Mouse (Mus musculus) retina, postnatal 7 days (tissue): ENCODE data around the gene Gm20498.
"Not testable (repeated sequence)": the region's sequence is repeated elsewhere in the genome, so short reads cannot be mapped to it uniquely, and the experiment has no call there.

Experiments
- DNase-seq: peaks from one replicate; pipeline ENCODE4 v3.0.0-alpha.2; 2012; ENCODE audit warnings: low read depth, low spot score

The Gm20498 gene

GRCm38 (mm10) chr12:81532316-81533028 lies at the start of gene Gm20498, which contains the start of gene Synj2bp:
Gene Gm20498 (minus strand): TSS chr12:81532905.
Gene Synj2bp (minus strand): TSS chr12:81532911.
- peak; percentile 61 for DNase-seq

GRCm38 (mm10) chr12:81568374-81568773 lies 35.7 kb upstream of the Gm20498 start, which contains the start of gene Adam21:
Gene Adam21 (minus strand): TSS chr12:81568474.
- no peak for DNase-seq

- DNase-seq, result no peak
Measured at GRCm38 (mm10) chr12:81567931-81568330, 35.2 kb upstream of the Gm20498 start.

GRCm38 (mm10) chr12:81564173-81564572 lies 31.5 kb upstream of the Gm20498 start:
- no peak for DNase-seq

GRCm38 (mm10) chr12:81549286-81549685 lies 16.6 kb upstream of the Gm20498 start:
- DNase-seq, result no peak

- DNase-seq, result no peak
Measured at GRCm38 (mm10) chr12:81547163-81547562, 14.5 kb upstream of the Gm20498 start.

- DNase-seq, result no peak
Measured at GRCm38 (mm10) chr12:81533029-81533419, 319 bp upstream of the Gm20498 start.

- not testable (repeated sequence) for DNase-seq
Measured at GRCm38 (mm10) chr12:81530587-81530986, 2.1 kb downstream of the Gm20498 start.

GRCm38 (mm10) chr12:81496906-81497305 lies 35.8 kb downstream of the Gm20498 start:
- DNase-seq, result not testable (repeated sequence)

- DNase-seq, result no peak
Measured at GRCm38 (mm10) chr12:81490491-81490890, 42.2 kb downstream of the Gm20498 start.

GRCm38 (mm10) chr12:81485311-81485710 lies 47.4 kb downstream of the Gm20498 start:
- no peak for DNase-seq

- DNase-seq, result peak; percentile 69
Measured at GRCm38 (mm10) chr12:81484727-81485191, 47.9 kb downstream of the Gm20498 start, which contains the start of gene Cox16. Gene Cox16 (minus strand): TSS chr12:81485127.

GRCm38 (mm10) chr12:81484212-81484611 lies 48.5 kb downstream of the Gm20498 start:
- DNase-seq, result no peak

- no peak for DNase-seq
Measured at GRCm38 (mm10) chr12:81483656-81484055, 49.0 kb downstream of the Gm20498 start.

- DNase-seq, result not testable (repeated sequence)
Measured at GRCm38 (mm10) chr12:81459051-81459450, 73.7 kb downstream of the Gm20498 start.

- not testable (repeated sequence) for DNase-seq
Measured at GRCm38 (mm10) chr12:81438985-81439384, 93.7 kb downstream of the Gm20498 start.

- DNase-seq, result not testable (repeated sequence)
Measured at GRCm38 (mm10) chr12:81434778-81435177, 97.9 kb downstream of the Gm20498 start.

GRCm38 (mm10) chr12:81421846-81422245 lies 110.9 kb downstream of the Gm20498 start, which contains the start of gene Adam4:
Gene Adam4 (minus strand): TSS chr12:81421946.
- DNase-seq, result no peak

GRCm38 (mm10) chr12:81413211-81413610 lies 119.5 kb downstream of the Gm20498 start:
- DNase-seq, result no peak

- no peak for DNase-seq
Measured at GRCm38 (mm10) chr12:81408966-81409365, 123.7 kb downstream of the Gm20498 start.

GRCm38 (mm10) chr12:81402187-81402586 lies 130.5 kb downstream of the Gm20498 start:
- DNase-seq, result peak; percentile 56

- DNase-seq, result not testable (repeated sequence)
Measured at GRCm38 (mm10) chr12:81379364-81379763, 153.3 kb downstream of the Gm20498 start, which contains the start of gene Gm4787. Gene Gm4787 (minus strand): TSS chr12:81379464.

- DNase-seq, result no peak
Measured at GRCm38 (mm10) chr12:81333841-81334240, 198.9 kb downstream of the Gm20498 start.
